Mouse (Mus musculus) megakaryocyte, embryonic 14.5 days (primary cell): ENCODE data around the gene Tmem79.

ENCODE experiments used
- FLI1 ChIP-seq: IDR thresholded peaks from 2 replicates; pipeline ENCODE4 v1.6.1; 2012; ENCODE audit warnings: low read length, inconsistent platforms, mixed read lengths
- GATA1 ChIP-seq: IDR thresholded peaks from 3 replicates; pipeline ENCODE4 v1.6.1; 2012; ENCODE audit warnings: mixed read lengths, low read length, inconsistent platforms, borderline replicate concordance

DNA sequence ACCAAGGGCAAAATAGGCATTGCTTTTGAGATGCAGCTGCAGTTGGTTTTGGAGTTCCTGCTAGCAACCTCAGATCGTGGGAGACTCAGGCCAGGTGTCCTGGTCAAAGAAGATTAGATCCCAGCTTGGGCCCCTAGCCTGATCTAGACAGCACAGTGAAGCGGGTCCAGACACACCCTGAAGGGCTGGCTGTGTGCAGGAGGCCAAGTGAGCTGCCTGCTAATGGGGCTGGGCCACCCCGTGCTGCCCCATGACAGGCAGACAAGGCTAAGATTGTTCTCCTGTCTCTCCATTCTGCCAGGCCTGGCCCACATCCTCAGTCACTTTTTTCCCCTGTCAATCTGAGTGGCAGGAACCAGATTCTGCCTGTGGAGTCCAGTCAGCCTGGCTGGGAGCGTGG, 27.8 kb upstream of the Tmem79 start:
- TF ChIP-seq FLI1 = no peak
- TF ChIP-seq GATA1 = no peak
